Mouse (Mus musculus) small intestine, adult 2 months (tissue): ENCODE data around the gene Tmem175. TPM values are rescaled to one million over a fixed set of nuclear protein-coding genes. Genes with fewer than 3 reads are reported as not detected.

Source experiments
- H3K27ac ChIP-seq: fragments of 200-500 bp; 2 replicates; pipeline ENCODE4 v1.5.1; 2012; ENCODE audit warnings: low read depth, low read length, control low read depth, inconsistent platforms; ENCODE audit not compliant: insufficient read depth
- H3K27me3 ChIP-seq: fragments of 200-500 bp; 2 replicates; pipeline ENCODE4 v1.6.1; 2012; ENCODE audit warnings: mild to moderate bottlenecking, moderate library complexity, low read length, inconsistent platforms; ENCODE audit not compliant: control insufficient read depth, insufficient read depth
- H3K36me3 ChIP-seq: fragments of 200-500 bp; 2 replicates; pipeline ENCODE4 v1.6.1; 2012; ENCODE audit warnings: mild to moderate bottlenecking, low read length, control low read depth, inconsistent platforms; ENCODE audit not compliant: control insufficient read depth, insufficient read depth
- H3K4me1 ChIP-seq: fragments of 200-500 bp; 2 replicates; pipeline ENCODE4 v1.6.1; 2012; ENCODE audit warnings: low read length, inconsistent platforms, mixed read lengths; ENCODE audit not compliant: control insufficient read depth, insufficient read depth, insufficient read length
- H3K4me3 ChIP-seq: fragments of 200-500 bp; 2 replicates; pipeline ENCODE4 v1.5.1; 2012; ENCODE audit warnings: low read depth, mild to moderate bottlenecking, control low read depth, inconsistent platforms, low read length, moderate library complexity
- CTCF ChIP-seq: fragments of 200-500 bp; IDR thresholded peaks from 2 replicates; pipeline ENCODE4 v1.5.1; 2012; ENCODE audit warnings: low read depth, mild to moderate bottlenecking, control low read depth, inconsistent platforms, low read length, moderate library complexity, mixed read lengths; ENCODE audit not compliant: insufficient replicate concordance, insufficient read length; ENCODE audit errors: extremely low read depth
- POLR2A ChIP-seq: fragments of 200-500 bp; IDR thresholded peaks from 2 replicates; pipeline ENCODE4 v1.6.1; 2012; ENCODE audit warnings: low read depth, mild to moderate bottlenecking, control low read depth, inconsistent platforms, low read length, moderate library complexity
- WGBS: fragments of 180-500 bp; shearing (Covaris S2); methylation state at CpG from one replicate; pipeline ENCODE4 v1.1.7; 2018; 5-methylcytosine and 5-hydroxymethylcytosine counted together
- polyA plus RNA-seq: library from polyadenylated mRNA; depleted of rRNA; stranded (reverse); fragments of >200 nt; gene quantifications from 2 replicates; pipeline ENCODE4 v1.2.3, GENCODE M21; 2012

The Tmem175 gene
- polyA plus RNA-seq, 1 experiment, result 31.1 TPM

DNA sequence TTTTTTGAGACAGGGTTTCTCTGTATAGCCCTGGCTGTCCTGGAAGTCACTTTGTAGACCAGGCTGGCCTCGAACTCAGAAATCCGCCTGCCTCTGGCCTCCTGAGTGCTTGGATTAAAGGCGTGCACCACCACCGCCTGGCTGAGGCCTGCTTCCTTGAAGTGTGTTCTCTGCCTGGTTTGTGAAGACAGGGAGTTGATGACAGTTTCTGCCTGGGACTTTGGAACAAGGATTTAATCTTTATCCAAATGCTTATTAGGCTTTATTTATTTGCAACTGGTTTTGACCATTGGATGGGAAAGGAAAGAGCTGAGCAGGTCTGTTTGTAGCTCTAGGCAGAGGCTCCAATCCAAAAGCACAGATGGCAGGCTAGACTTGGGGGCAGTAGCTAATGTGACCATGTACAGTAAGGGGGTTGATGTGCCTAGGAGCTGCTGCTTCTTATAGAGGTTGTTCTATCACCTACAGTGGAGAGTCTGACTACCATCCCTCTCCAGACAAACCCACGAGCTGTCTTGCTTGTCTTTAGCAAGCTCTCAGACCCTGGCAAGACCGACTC is 48.8 kb downstream of the Tmem175 start:
- Histone ChIP-seq H3K36me3 (peaks cover 6% of the 10 kb centered on the region), H3K4me3 (no peak overlapping the region), H3K27me3 (no peaks in the 10 kb centered on the region), H3K27ac (no peak overlapping the region), H3K4me1 (no peaks in the 10 kb centered on the region; the same call in none of the 2 replicates)
- TF ChIP-seq CTCF (no peak), POLR2A (no peak)
- WGBS, result 87% methylated on average over 6 of the region's 6 CpGs

DNA sequence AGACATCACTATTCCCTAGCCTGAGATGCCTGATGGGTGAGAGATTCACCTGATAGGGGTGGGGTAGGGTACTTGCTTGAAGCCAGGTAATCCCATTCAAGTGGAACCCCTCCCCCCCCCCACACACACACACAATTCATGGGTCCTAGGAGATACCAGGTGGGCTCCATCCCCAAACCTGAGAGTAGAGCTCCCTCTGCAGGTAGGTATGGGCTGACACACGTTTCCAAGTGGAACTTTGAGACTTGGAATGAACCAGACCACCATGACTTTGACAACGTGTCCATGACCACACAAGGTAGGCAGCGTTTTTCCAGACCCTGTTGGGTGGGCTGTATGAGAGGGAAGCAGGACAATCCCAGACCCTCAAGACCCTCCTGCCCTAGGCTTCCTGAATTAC is 50.3 kb downstream of the Tmem175 start:
- 63% methylated on average over 3 of the region's 3 CpGs for WGBS
- Histone ChIP-seq H3K4me1 (no peaks in the 10 kb centered on the region; the same call in 1 of the 2 replicates), H3K36me3 (peaks cover 6% of the 10 kb centered on the region), H3K4me3 (no peak overlapping the region), H3K27ac (no peak overlapping the region), H3K27me3 (no peaks in the 10 kb centered on the region)
- TF ChIP-seq POLR2A (no peak), CTCF (peak; percentile 40; the same call in 1 of the 2 replicates)

GRCm38 (mm10) chr5:108680871-108681270 is 51.3 kb downstream of the Tmem175 start:
- no peaks in the 10 kb centered on the region; the same call in 1 of the 2 replicates for H3K4me1 ChIP-seq
- no peaks in the 10 kb centered on the region for H3K27me3 ChIP-seq
- no peak overlapping the region for H3K27ac ChIP-seq
- no peak overlapping the region for H3K4me3 ChIP-seq
- peaks cover 6% of the 10 kb centered on the region for H3K36me3 ChIP-seq
- 95% methylated on average over 6 of the region's 6 CpGs for WGBS
- TF ChIP-seq CTCF (no peak), POLR2A (no peak)

DNA sequence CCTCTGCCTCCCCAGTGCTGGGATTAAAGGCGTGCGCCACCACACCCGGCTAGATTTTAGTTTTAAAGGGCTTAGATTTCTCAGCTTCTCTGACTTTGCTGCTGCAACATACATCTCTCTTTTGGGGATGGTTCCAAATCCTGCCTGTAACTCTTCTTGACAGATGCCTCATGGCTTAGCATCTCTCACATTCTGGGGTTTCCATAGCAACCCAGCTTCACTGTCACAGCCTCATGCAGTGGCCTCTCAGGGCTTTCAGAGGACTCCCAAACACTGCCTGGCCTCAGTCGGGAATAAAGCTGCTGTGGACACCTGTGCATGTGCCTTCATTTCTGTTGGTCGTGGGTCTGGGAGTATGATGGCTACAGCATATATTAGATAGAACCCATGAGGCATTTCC is 59.5 kb downstream of the Tmem175 start:
- H3K27me3 ChIP-seq, result no peaks in the 10 kb centered on the region
- peaks cover 7% of the 10 kb centered on the region for H3K4me1 ChIP-seq
- no peaks in the 10 kb centered on the region for H3K36me3 ChIP-seq
- 81% methylated on average over 5 of the region's 5 CpGs for WGBS
- H3K4me3 ChIP-seq, result no peak overlapping the region
- H3K27ac ChIP-seq, result no peak overlapping the region
- TF ChIP-seq CTCF (no peak), POLR2A (no peak)

GRCm38 (mm10) chr5:108691152-108691551 is 61.6 kb downstream of the Tmem175 start:
- H3K4me1 ChIP-seq, result peaks cover 7% of the 10 kb centered on the region
- no peak overlapping the region for H3K27ac ChIP-seq
- no peaks in the 10 kb centered on the region for H3K27me3 ChIP-seq
- H3K36me3 ChIP-seq, result no peaks in the 10 kb centered on the region
- 72% methylated on average over 4 of the region's 4 CpGs for WGBS
- no peak overlapping the region for H3K4me3 ChIP-seq
- no peak for TF ChIP-seq POLR2A
- TF ChIP-seq CTCF, result no peak

DNA sequence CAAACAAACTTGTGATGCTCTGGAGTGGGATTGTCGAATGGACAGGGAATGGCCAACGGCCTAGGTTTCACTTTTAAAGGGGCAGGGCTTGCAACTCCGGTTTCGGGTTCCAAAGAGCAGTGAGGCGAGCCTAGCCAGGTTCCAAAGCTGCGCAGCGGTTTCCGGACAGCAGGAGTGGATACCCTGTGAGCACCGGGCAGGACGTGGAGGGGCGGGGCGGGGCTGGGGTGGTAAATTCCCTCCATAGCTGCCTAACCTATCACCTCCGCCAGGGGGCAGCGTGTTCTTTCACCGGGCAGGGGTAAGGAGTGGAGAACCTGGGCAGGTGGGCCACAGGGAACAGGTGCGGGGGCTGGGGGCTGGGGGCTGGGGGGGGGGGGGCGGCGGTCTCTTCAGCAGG is 62.7 kb downstream of the Tmem175 start, which contains the start of gene Fgfrl1:
Fgfrl1 (plus strand) TSS at position 112 of the 400 bp plus-strand sequence.
- H3K36me3 ChIP-seq, result no peaks in the 10 kb centered on the region
- H3K27ac ChIP-seq, result no peak within 1 kb of the TSS; the same call in 1 of the 2 replicates
- no peaks in the 10 kb centered on the region for H3K27me3 ChIP-seq
- H3K4me3 ChIP-seq, result peak within 1 kb of the TSS; percentile 57
- TF ChIP-seq CTCF, result peak; percentile 54; the same call in 1 of the 2 replicates
- TF ChIP-seq POLR2A, result no peak
- peaks cover 7% of the 10 kb centered on the region for H3K4me1 ChIP-seq
- WGBS, result 2% methylated on average over 16 of the region's 18 CpGs

DNA sequence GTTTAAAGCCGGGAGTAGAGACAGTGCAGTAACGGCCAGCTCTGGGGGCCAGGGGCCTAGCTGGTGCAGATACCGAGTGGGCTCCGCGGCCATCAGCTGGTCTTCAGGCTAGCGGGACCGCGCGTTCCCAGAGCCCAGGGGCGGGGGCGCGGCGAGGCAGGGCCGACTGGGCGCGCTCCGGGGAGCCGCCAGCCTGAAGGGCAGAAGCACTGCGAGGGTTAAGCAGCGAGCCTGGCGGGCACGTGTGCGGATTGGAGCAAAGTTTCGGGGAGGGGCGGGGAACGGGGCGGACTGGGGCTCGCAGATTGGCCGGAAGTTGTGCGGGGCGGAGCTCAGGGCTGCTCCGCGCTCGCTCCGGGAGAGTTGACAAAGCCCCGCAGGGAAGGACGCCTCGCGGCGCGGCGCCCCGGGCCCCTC is 64.3 kb downstream of the Tmem175 start:
- Histone ChIP-seq H3K4me3 (peak overlapping the region; percentile 91), H3K27me3 (no peaks in the 10 kb centered on the region), H3K4me1 (peaks cover 7% of the 10 kb centered on the region), H3K27ac (no peak overlapping the region), H3K36me3 (no peaks in the 10 kb centered on the region)
- under 1% methylated on average over 43 of the region's 43 CpGs for WGBS
- TF ChIP-seq POLR2A (no peak), CTCF (no peak)
